Mouse (Mus musculus) heart, postnatal 25 days (tissue): ENCODE data around the gene Gm40193. TPM values are rescaled to one million over a fixed set of nuclear protein-coding genes. Genes with fewer than 3 reads are reported as not detected.
"Not testable (repeated sequence)": the region's sequence is repeated elsewhere in the genome, so short reads cannot be mapped to it uniquely, and the experiment has no call there.

Experiments
- DNase-seq: peaks from one replicate; pipeline ENCODE4 v3.0.0; 2022; ENCODE audit warnings: low spot score
- intact Hi-C: fragments of 180-260 bp; cut with DNase I; formaldehyde crosslinking; loops from one replicate; pipeline ENCODE4 v1.15.1; 2025
- total RNA-seq, 2 experiments: library from RNA; stranded (reverse); gene quantifications; 2 replicates each; pipeline ENCODE4 v1.2.3; 2021

The Gm40193 gene
- total RNA-seq = not detected

DNA sequence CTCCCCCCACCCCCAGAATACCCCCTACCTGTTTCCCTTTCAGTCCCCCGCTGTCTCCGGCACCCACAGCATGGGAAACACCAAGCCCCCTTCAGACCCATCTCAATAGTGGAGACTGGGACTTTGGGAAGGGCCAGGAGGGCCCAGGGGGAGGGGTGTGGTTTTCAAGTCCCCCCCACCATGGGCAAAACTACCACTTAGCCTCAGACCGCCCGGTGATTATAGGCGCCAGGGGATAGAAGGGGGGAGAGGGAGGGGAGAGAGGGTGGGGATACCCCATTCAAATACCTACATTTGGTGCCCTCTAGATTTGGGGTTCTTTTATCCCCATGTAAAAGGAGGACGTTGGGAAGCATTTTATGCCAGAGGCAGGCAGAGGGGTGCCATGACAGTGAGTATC is at the start of gene Gm40193:
TSS of gene Gm40193 (minus strand) at position 101 of the 400 bp plus-strand sequence.
- DNase-seq = no peak
- intact Hi-C loops = no loop called here

DNA sequence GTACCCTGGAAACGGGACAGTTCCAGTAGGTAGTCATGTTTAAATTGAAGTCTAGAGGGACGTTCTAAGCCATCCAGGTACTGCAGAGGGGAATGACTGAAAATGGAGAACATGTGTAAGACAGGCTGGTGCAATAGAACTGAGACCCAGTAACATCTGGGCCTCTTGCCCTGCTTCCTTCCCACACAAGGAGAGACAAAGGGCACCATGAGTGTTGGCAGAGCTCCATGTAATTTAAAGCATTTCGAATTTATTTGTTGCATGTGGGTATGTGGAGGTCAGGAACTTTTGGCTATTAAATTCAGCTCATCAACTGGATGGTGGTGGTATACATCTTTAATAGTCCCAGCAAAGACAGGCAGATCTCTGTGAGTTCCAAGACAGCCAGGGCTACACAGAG is 49.5 kb upstream of the Gm40193 start:
- intact Hi-C loops = no loop called here
- DNase-seq = no peak

DNA sequence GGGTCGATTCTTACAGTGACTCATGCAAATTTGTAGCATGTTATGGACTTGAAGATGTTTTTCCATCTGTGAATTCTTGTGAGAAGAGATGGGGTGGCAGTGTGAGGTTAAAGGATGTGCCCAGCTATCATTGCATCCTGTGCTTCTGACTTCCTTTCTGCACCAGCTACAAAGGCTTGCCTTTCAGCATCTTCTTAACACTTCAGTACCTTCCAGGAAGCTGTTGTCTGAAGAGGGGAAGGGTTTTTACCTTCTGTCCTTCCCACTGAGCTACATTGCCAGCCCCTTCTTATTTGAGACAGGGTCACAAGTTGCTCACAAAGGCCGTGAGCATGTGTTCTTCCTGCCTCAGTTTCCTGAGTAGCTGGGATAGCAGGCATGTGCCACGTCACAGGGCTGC is 48.2 kb upstream of the Gm40193 start:
- intact Hi-C loops = no loop called here
- no peak for DNase-seq

- no peak for DNase-seq
- intact Hi-C loops = no loop called here
Measured at GRCm38 (mm10) chr11:70580358-70580720, 47.6 kb upstream of the Gm40193 start.

- intact Hi-C loops = no loop called here
- no peak for DNase-seq
Measured at GRCm38 (mm10) chr11:70579710-70580357, 47.1 kb upstream of the Gm40193 start.

- intact Hi-C loops = no loop called here
- DNase-seq = no peak
Measured at GRCm38 (mm10) chr11:70578962-70579361, 46.2 kb upstream of the Gm40193 start.

DNA sequence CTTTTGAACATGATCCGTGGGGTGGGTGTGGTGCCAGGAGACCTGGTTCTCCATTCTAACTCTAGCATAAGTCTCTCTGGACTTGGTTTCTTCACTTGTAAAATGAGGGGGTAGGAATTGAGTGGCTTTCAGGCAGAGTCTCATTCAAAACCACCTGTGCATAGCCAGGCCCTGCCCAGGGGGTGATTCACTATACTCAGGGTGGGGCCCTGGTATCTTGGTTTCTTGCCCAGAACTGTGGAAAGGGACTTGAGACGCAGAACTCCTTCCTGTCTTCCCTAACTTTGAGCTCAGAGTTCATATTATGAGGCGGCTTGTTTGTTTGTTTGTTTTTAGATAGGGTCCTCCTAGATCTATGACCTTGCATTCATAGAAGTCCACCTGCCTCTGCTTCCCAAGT is 44.5 kb upstream of the Gm40193 start:
- intact Hi-C loops = no loop called here
- no peak for DNase-seq

DNA sequence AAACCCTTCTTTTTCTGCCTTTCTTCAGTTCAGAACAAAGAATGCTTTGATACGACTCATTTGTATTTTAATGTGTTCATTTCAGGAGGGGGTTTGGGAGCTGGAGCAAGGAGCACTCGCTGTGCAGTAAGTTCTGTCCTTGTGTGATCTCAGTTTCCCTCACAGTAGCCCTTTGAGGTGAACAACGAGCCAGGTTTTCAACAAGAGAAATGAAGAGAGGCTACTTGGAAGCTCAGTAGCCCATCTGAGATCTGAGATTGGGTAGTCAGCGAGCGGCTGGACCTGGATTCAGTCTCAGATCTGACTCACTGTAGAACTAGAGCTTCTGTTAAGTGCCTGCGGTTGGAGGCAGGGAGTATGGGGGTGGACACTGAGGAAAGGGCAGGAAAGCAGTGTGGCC is 41.1 kb upstream of the Gm40193 start:
- intact Hi-C loops = no loop called here
- DNase-seq = no peak

DNA sequence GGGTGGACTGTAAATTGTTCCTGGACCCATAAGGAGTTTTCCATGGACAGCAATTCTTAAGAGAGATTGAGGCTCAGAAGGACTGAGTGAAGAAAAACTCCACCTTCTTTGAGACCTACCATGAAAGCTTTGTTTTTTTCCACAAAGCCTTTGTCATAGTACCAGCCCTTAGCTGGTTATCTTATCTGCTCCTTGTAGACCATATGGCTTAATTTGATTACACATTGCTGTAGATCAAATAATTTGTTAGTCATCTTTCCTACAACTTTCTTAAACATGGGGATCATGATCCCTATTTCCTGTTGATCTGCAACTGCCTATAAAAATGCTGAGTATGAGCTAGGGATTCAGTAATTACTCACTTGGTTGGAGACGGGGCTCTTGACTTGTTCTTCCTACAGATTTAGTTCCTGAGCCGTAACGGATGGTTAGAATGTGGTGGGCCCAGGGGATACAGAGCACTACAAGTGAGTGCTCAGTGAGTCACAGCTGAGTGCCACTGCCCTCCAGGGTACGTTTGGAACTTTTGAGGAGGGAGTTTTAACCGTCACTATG is 39.7 kb upstream of the Gm40193 start:
- DNase-seq = no peak
- intact Hi-C loops = no loop called here

GRCm38 (mm10) chr11:70571641-70572040 is 38.9 kb upstream of the Gm40193 start:
- intact Hi-C loops = no loop called here
- DNase-seq = no peak

DNA sequence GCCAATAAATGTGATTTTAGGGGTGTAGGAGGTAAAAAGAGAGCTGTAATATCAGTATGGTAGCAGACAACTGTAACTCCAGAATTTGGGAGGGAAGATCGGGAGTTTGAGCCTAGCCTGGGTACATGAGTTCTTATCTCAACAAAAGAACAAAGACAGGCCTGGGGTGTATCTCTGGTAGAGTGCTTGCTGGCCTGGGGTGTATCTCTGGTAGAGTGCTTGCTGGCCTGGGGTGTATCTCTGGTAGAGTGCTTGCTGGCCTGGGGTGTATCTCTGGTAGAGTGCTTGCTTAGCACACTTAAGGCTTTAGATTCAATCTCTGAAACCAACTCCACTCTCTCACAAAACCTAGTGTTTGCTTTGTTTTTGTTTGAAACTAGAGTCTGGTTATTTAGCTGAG is 37.9 kb upstream of the Gm40193 start:
- DNase-seq, intact Hi-C loops: not testable (repeated sequence)

DNA sequence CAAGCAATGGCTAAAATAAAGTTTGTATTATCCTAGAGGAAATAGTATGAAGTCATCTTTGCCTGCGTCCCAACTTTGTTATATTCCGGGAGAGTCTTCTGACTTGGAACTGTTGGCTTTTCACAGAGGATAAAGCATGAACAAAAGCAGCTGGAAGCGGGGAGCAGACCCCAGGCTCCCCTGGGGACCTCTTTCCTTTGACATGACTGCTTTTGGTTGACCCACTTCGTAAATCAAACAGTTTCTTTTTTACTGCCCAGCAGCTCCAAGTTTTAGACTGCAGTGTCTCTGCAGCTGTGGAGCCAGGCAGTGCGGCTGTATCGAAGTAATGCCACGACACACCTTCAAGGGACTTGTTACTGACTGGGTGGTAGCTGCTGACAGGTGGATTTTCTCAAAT is 33.8 kb upstream of the Gm40193 start:
- no peak for DNase-seq

DNA sequence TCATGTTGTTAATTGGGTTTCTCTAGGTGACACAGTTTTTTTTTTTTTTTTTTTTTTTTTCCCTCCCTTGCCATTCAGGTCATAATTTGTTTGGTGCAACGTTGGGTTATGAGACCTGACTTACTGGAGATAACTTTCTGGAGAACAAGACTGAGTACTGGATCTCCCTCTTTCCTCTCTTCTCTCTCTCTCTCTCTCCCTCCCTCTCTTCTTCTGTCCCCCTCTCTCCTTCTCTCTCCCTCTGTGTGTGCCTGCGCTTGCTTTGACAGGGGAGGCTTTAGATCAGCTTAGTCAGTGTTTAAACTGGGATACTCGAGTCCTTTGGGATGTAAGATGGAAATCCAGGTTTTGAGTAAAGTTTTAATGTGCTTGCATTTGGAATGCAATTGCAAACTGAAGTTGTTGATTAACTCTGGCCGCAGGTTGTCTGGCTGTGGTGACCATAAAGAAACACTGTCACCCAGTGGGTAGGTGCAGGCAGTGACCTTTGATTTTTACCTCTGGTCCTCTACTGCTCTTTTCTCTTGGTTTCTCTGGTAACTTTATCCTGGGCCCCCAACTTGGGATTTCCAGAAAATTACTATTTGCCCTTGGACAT is 31.6 kb upstream of the Gm40193 start:
- no peak for DNase-seq
- intact Hi-C loops = loop anchor here (2.0 kb wide), 1 partner anchor 40 kb away; no protein-coding TSS in a partner anchor

More for the DNA sequence above, 33.8 kb upstream of the Gm40193 start:
- intact Hi-C loops = no loop called here

- intact Hi-C loops = loop anchor here (2.0 kb wide), 2 partner anchors 23 to 41 kb away; partner anchors contain the start of gene Pld2
- no peak for DNase-seq
Measured at GRCm38 (mm10) chr11:70563470-70564275, 30.9 kb upstream of the Gm40193 start.

DNA sequence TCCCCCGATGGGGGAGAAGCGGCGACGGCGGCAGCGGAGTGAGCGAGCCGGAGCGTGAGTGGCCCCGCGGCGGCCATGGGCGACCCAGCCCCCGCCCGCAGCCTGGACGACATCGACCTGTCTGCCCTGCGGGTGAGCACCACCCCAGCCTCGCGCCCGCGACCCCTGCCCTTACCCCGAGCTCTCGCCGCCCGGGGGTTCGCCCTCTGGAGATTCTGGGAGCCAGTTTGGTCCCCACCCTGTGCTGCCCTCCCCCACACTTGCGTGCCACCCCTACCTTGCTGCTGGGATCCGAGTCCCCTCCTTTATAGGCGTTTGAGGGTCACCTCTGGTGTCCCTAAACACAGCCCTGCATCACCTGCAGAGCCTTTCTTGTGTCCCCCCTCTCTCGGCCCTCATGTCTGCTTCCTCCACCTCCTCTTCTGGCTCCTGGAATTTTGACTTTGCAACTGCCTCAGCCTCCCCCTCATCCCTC is 30.3 kb upstream of the Gm40193 start:
- no peak for DNase-seq
- intact Hi-C loops = loop anchor here (2.0 kb wide), 1 partner anchor 22 kb away; the partner anchor contains the start of gene Pld2

DNA sequence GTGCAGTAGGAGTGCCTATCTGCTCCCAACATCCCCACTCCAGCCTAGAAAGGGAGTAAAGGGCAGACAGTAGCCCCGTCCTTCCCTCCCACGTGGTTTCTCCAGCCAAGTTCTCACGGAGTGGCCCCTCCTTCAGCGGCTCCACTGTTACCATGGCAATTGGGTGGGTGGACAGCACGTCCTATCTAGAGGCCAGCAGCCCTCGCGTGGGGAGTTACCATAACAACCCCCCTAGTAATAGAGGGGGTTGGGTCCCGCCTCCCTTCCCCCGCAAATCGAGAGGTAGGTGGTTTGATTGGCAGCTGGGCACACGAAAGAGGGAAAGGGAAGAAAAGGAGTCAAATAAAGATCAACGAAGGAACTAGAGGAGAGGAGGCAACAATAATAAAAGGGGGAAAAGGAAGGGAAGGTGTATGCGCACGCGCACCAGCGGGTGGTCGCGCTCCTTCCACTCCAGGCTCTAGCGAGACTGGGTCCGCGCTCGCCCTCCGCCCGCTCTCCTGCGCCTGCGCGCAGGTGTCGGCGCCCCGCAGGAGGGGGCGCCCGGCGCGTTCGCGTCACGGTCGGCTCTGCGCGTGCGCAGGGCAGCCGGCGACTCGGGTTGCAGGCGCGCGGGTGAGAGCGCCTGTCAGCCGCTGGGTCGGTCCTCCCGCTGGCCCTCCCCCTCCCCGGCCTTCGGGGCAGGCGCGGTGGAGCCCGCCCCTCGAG is 29.7 kb upstream of the Gm40193 start, which contains the start of gene Mink1:
TSS of gene Mink1 (plus strand) at position 595 of the 708 bp plus-strand sequence.
- intact Hi-C loops = loop anchor here (2.0 kb wide), 1 partner anchor 22 kb away; the partner anchor contains the start of gene Pld2
- DNase-seq = peak; percentile 80

- no peak for DNase-seq
- intact Hi-C loops = loop anchor here (2.0 kb wide), 1 partner anchor 21 kb away; the partner anchor contains the start of gene Pld2
Measured at GRCm38 (mm10) chr11:70561937-70562286, 29.2 kb upstream of the Gm40193 start.

GRCm38 (mm10) chr11:70557545-70557944 is 24.8 kb upstream of the Gm40193 start:
- intact Hi-C loops = no loop called here

GRCm38 (mm10) chr11:70553940-70554339 is 21.2 kb upstream of the Gm40193 start:
- DNase-seq = no peak
- intact Hi-C loops = no loop called here

More at GRCm38 (mm10) chr11:70557545-70557944, 24.8 kb upstream of the Gm40193 start:
- no peak for DNase-seq

DNA sequence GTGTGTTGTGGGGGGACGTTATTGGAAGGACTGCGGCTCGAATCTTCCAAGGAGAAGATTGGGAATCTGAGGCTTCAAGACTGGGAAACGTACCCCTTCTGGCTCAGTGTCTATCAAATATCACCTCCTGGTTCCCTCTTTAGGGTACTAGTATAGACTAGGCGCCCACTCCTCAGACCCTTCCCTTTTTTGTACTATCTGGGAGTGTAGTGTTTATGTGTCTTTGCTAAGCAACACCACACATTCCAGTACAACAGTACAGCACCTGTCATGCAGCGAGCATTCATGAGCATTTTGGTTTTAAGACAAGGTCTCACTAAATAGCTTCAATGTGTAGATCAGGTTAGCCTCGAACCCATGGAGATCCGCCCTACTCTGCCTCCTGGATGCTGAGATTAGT is 18.8 kb upstream of the Gm40193 start:
- intact Hi-C loops = no loop called here
- no peak for DNase-seq
